Comparison of ENCODE assay signal across 7 mouse cellular contexts in genomic region chr7:12927693-12928589, GRCm38 (mm10). TPM values are rescaled to one million over a fixed set of nuclear protein-coding genes. Genes with fewer than 3 reads are reported as not detected.
DNase-seq lines count a peak whose midpoint lies in the region; ATAC-seq lines count a peak whose summit lies in the region.

No protein-coding gene starts in this region.

- peak overlapping the region; percentile 82 for H3K9ac ChIP-seq in heart, embryonic 13.5 days

- H3K27ac ChIP-seq in heart, embryonic 13.5 days (replicated peaks): 0 out of 2 replicates have a peak overlapping the region, but pooled peaks have one; percentile 20
- peak overlapping the region; percentile 50; the same call in 1 of the 2 replicates for H3K27ac ChIP-seq in limb, embryonic 10.5 days
- peak overlapping the region; percentile 46; the same call in 1 of the 2 replicates for H3K27ac ChIP-seq in midbrain, embryonic 10.5 days (replicated peaks)

- H3K36me3 ChIP-seq in heart, embryonic 13.5 days: peaks cover 43% of the 10 kb centered on the region
- H3K36me3 ChIP-seq in limb, embryonic 10.5 days: peaks cover 62% of the 10 kb centered on the region
- H3K36me3 ChIP-seq in midbrain, embryonic 10.5 days: peaks cover 68% of the 10 kb centered on the region

- H3K27me3 ChIP-seq in heart, embryonic 13.5 days (replicated peaks): peaks cover 16% of the 10 kb centered on the region; the same call in 1 of the 2 replicates
- H3K27me3 ChIP-seq in limb, embryonic 10.5 days (ENCODE audit: low read depth, poor library complexity, severe bottlenecking): peaks cover 45% of the 10 kb centered on the region
- peaks cover 50% of the 10 kb centered on the region for H3K27me3 ChIP-seq in midbrain, embryonic 10.5 days (ENCODE audit: low read depth, poor library complexity, severe bottlenecking)

- H3K9me3 ChIP-seq in heart, embryonic 13.5 days: no peaks in the 10 kb centered on the region
- 0 out of 2 replicates have a peak, but pooled peaks cover 1% of the 10 kb centered on the region for H3K9me3 ChIP-seq in limb, embryonic 10.5 days (replicated peaks)
- H3K9me3 ChIP-seq in midbrain, embryonic 10.5 days (replicated peaks): no peaks in the 10 kb centered on the region

- WGBS in heart, embryonic 13.5 days: 3% methylated on average over 57 of the region's 65 CpGs
- 2% methylated on average over 65 of the region's 65 CpGs for WGBS in limb, embryonic 10.5 days
- WGBS in midbrain, embryonic 10.5 days: 4% methylated on average over 65 of the region's 65 CpGs

- H3K4me3 ChIP-seq in heart, embryonic 13.5 days: peak overlapping the region; percentile 55
- peak overlapping the region; percentile 48 for H3K4me3 ChIP-seq in limb, embryonic 10.5 days
- H3K4me3 ChIP-seq in midbrain, embryonic 10.5 days: peak overlapping the region; percentile 46

- ATAC-seq in heart, embryonic 13.5 days (ENCODE audit: extremely low read depth, insufficient number of reproducible peaks, low FRiP score, low TSS enrichment): peak; percentile 40; the same call in 1 of the 2 replicates

- peak overlapping the region; percentile 90 for H3K4me2 ChIP-seq in heart, embryonic 13.5 days

- DNase-seq in urinary bladder, postnatal 14 days (ENCODE audit: low spot score): peak; percentile 33
- DNase-seq in urinary bladder, postnatal 4 days (ENCODE audit: low spot score in 2 of 2): no peak
- peak; percentile 84 to 86 for DNase-seq in cerebellum, postnatal 10 days
- DNase-seq in limb, embryonic 10.5 days (ENCODE audit: low spot score): peak; percentile 61
- DNase-seq in midbrain, embryonic 10.5 days (ENCODE audit: low spot score): peak; percentile 47
- DNase-seq in testis, postnatal 10 days (ENCODE audit: low spot score): peak; percentile 64

- H3K4me1 ChIP-seq in heart, embryonic 13.5 days: peaks cover 32% of the 10 kb centered on the region
- peaks cover 33% of the 10 kb centered on the region for H3K4me1 ChIP-seq in limb, embryonic 10.5 days
- H3K4me1 ChIP-seq in midbrain, embryonic 10.5 days: peaks cover 25% of the 10 kb centered on the region

RNA-seq across cellular contexts. Expression of gene Rnf225, which starts 0.7 kb away (rescaled TPM):
- polyA plus RNA-seq in heart, embryonic 13.5 days (2015; fragmentation: Nextera tagmentation; extraction: Ambion mirVana): 0.63 and 0.70 TPM in 2 replicates
- 0.66 and 0.94 TPM in 2 replicates for polyA plus RNA-seq in limb, embryonic 10.5 days (2016; fragmentation: Nextera tagmentation; extraction: Ambion mirVana)
- polyA plus RNA-seq in midbrain, embryonic 10.5 days (2016; fragmentation: Nextera tagmentation; extraction: Ambion mirVana): 0.47 and 0.83 TPM in 2 replicates

RNA-seq across cellular contexts. Expression of gene Rps5, which starts 5.9 kb away (rescaled TPM):
- polyA plus RNA-seq in heart, embryonic 13.5 days (2015; fragmentation: Nextera tagmentation; extraction: Ambion mirVana): 564 and 647 TPM in 2 replicates
- polyA plus RNA-seq in limb, embryonic 10.5 days (2016; fragmentation: Nextera tagmentation; extraction: Ambion mirVana): 1,082 and 1,228 TPM in 2 replicates
- polyA plus RNA-seq in midbrain, embryonic 10.5 days (2016; fragmentation: Nextera tagmentation; extraction: Ambion mirVana): 886 and 1,011 TPM in 2 replicates

RNA-seq across cellular contexts. Expression of gene Zscan22, which starts 30.3 kb away (rescaled TPM):
- polyA plus RNA-seq in heart, embryonic 13.5 days (2015; fragmentation: Nextera tagmentation; extraction: Ambion mirVana): 10.4 and 11.1 TPM in 2 replicates
- polyA plus RNA-seq in limb, embryonic 10.5 days (2016; fragmentation: Nextera tagmentation; extraction: Ambion mirVana): 22.4 and 23.1 TPM in 2 replicates
- polyA plus RNA-seq in midbrain, embryonic 10.5 days (2016; fragmentation: Nextera tagmentation; extraction: Ambion mirVana): 16.3 and 17.7 TPM in 2 replicates

RNA-seq across cellular contexts. Expression of gene Zfp324, which starts 37.7 kb away (rescaled TPM):
- 5.9 and 6.0 TPM in 2 replicates for polyA plus RNA-seq in heart, embryonic 13.5 days (2015; fragmentation: Nextera tagmentation; extraction: Ambion mirVana)
- 8.4 and 12.0 TPM in 2 replicates for polyA plus RNA-seq in limb, embryonic 10.5 days (2016; fragmentation: Nextera tagmentation; extraction: Ambion mirVana)
- polyA plus RNA-seq in midbrain, embryonic 10.5 days (2016; fragmentation: Nextera tagmentation; extraction: Ambion mirVana): 11.4 and 13.2 TPM in 2 replicates

RNA-seq across cellular contexts. Expression of gene Zfp128, which starts 47.0 kb away (rescaled TPM):
- 2.3 and 3.2 TPM in 2 replicates for polyA plus RNA-seq in heart, embryonic 13.5 days (2015; fragmentation: Nextera tagmentation; extraction: Ambion mirVana)
- 5.0 and 7.4 TPM in 2 replicates for polyA plus RNA-seq in limb, embryonic 10.5 days (2016; fragmentation: Nextera tagmentation; extraction: Ambion mirVana)
- 5.5 and 5.7 TPM in 2 replicates for polyA plus RNA-seq in midbrain, embryonic 10.5 days (2016; fragmentation: Nextera tagmentation; extraction: Ambion mirVana)

Comparison
In these comparisons a context has a peak if more than half of its experiments do, and no peak if none do; other contexts are left out.
1. DNase-seq: peak in urinary bladder, postnatal 14 days (single experiment), cerebellum, postnatal 10 days (2 of 2), limb, embryonic 10.5 days (single experiment), midbrain, embryonic 10.5 days (single experiment) and testis, postnatal 10 days (single experiment); none in urinary bladder, postnatal 4 days (0 of 2).
2. Peak in every context shown above with its lines, with median percentiles within 50 percentile points of each other: H3K27ac ChIP-seq and H3K4me3 ChIP-seq.